Mouse (Mus musculus): ENCODE results near the gene Slc6a13.
A peak's percentile ranks its signal among the peaks of the same experiment; 100 is the strongest.

Gene Slc6a13

GRCm38 (mm10) chr6:121326486-121327069 is 26.6 kb downstream of the Slc6a13 start:
- DNase-seq (ENCODE audit: low read depth) = peak; percentile 84

DNA sequence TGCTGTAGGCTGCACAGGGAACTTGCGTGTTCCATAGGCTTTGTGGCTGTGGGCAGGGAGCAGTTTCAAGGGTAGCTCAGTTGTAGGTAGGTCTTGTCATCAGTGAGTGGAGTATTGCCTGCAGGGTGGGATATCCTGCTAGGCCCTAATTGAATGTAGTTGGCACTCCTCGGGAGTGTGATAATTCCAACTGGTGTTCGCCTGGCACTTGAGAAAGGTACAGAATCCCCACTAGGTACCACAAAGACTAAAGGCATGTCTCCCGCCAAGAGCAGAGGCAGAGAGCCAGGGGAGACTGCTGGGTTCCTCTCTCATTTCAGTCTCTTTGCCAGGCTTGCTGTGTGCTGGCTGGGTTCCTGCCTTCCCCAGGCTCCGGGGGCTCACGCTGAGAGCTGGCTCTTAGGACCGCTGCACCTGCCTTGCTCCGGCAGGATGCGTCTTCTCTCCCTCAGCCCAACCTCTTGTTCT is 28.4 kb downstream of the Slc6a13 start:
- no peak for DNase-seq (ENCODE audit: low read depth)

DNA sequence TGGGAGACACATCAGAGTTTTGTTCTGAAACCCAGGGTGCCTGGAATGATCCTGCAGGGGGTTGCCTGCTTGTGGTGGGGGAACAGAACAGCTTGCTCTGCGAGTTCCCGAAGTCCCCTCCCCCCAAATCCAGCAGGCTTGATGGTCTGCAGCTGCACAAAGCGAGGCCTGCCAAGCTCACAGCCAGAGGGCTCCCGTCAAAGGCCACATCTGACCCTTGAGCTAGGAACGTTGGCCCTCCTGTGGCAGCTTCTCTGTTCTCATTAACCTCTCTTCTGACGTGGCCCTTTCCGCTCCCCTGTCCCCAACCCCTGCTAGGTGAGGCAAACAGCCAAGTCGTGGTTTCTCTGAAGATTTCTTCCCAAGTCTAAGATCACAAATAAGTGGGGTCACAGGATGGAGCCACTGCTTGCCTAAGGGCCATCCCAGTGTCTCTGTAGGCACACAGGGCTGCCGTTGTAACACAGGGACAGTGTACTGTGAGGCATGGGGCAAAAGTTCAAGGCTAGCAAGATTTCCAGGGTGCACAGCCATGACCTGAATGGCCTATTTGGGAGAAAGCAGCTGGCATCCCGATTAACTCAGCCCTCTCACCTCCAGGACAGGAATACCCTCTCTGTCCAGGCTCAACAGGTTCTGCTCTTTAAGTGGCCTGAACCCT is 30.0 kb downstream of the Slc6a13 start:
- no peak for DNase-seq (ENCODE audit: low read depth)

GRCm38 (mm10) chr6:121335841-121336240 is 35.8 kb downstream of the Slc6a13 start:
- no peak for DNase-seq (ENCODE audit: low read depth)

DNA sequence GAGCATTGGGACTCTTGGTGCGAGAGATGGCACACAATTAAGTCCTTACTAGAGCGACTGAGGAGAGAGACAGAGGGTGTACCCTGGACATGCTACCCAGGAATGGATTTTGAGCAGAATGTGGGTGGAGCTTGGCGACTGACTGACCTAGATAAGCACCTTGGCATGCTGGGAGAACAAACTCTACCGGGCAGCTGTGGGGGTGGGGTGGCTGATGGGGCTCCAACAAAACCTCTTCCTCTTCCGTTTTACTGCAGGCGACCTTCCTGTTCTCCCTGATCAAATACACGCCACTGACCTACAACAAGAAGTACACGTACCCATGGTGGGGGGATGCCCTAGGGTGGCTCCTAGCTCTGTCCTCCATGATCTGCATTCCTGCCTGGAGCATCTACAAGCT is 36.5 kb downstream of the Slc6a13 start:
- peak; percentile 90 for DNase-seq (ENCODE audit: low read depth)

DNA sequence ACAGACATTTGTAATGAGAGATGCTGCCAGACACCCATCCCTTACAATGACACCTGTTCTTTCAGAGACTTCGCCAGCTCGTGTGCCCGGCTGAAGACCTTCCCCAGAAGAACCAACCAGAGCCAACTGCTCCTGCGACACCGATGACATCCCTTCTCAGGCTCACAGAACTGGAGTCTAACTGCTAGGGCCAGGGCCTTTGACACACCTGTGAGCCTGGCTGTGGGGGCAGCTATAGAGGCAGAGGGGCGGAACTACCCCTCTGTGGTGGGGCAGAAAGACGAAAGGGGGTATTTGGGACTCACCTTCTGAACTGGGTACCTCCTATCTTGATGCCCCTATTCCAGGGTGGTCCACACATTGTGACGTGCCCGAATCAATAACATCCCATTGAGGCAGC is 37.2 kb downstream of the Slc6a13 start:
- no peak for DNase-seq (ENCODE audit: low read depth)

GRCm38 (mm10) chr6:121337770-121338518 is 37.9 kb downstream of the Slc6a13 start:
- DNase-seq (ENCODE audit: low read depth) = peak; percentile 95

DNA sequence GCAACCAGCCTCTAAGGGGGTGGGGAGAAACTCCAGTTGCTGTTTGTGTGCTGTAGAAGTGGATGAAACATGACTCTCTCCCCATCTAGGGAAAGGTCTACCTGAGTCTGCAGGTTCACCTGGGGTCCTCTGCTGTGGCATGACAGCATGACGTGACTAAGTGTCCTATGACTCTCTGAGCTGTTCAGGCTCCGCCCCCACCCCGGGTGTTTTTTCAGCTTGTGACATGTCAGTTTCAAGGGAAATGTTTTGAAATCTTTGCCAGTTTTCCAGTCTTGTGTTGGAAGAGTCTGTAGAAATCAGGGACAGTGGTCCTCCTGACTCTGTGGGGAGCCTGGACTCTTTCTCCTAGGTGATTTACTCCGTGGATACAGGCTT is 38.5 kb downstream of the Slc6a13 start:
- DNase-seq (ENCODE audit: low read depth) = no peak

DNA sequence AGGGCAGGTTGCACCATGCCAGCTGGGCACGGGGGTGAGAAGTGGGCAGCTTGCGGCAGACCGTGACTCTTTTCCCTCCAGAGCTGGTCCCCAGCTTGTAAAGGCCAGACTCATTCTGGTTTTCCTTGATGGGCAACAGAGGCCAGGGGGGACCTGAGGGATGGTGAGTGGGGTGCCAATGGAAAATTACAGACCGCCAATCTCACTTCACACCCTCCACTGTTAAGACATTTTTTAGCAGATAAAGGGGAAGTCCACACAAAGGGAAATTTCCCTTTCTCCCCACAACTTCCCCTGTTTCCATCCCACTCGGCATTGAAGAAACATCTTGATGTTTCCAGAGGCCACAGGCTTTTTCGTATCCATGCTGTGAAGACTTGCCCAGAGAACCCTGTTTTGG is 41.6 kb downstream of the Slc6a13 start:
- no peak for DNase-seq (ENCODE audit: low read depth)

- peak; percentile 24 for DNase-seq (ENCODE audit: low read depth)
Measured at GRCm38 (mm10) chr6:121343026-121343770, 43.2 kb downstream of the Slc6a13 start, which contains the start of gene Slc6a12. TSS of gene Slc6a12 (plus strand) at chr6:121343076.

- no peak for DNase-seq (ENCODE audit: low read depth)
Measured at GRCm38 (mm10) chr6:121343771-121344123, 43.7 kb downstream of the Slc6a13 start.

GRCm38 (mm10) chr6:121344329-121344728 is 44.3 kb downstream of the Slc6a13 start:
- no peak for DNase-seq (ENCODE audit: low read depth)

DNA sequence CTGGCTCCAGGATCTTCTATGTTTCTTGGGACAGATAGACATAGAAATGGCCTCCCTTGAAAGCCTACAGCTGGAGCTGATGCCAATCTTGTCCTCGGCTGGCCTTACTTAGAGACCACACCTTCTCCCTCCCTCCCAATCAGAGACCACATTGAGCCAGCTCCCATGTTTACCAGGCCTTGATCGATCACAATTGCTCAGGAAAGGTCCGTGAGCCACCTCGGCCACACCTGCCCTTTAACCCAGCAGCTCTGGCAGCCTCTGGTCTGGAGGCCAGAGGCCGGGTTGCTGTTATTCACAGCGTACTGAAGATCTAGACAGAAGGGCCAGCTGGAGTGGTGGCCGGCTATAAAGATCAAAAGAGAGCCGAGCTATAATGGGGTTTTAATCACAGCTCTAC is 46.4 kb downstream of the Slc6a13 start:
- DNase-seq (ENCODE audit: low read depth) = no peak

DNA sequence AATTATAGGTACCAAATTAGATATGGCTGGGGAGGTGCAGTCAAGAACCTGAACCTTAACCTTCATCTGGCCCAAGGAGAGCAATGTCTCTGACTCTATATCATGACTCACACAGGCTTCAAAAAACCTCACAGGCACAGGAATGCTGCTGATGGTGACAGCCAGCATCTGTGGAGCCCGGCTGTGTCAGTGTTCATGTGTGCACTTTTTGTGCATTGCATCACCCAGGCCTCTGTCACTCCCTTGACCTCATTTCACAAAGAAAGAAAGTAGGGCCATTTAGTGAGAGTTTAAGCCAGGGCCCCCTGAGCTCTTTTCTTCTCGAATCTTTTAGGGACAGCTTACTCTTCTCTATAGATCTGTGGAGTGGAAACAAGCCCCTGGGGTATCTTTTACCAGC is 52.2 kb downstream of the Slc6a13 start:
- no peak for DNase-seq (ENCODE audit: low read depth)

DNA sequence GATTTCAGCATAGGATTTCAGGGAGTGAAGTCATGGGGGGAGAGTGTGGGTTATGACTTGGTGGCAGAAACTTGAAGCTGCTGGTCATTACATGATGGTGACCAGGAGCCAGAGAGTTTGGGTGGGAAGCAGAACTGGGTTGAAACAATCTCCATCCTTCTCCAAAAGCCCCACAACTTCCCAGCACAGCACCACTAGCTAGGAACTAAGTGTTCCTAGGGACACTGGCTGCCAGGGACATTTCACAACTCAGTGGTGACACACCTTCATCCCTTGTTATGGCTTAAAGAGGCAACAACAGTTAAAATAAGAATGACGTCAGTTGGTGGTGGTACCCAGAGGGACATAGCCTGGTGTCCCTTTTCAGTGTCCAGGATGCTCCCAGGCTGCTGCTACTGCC is 56.0 kb downstream of the Slc6a13 start:
- DNase-seq (ENCODE audit: low read depth) = no peak

DNA sequence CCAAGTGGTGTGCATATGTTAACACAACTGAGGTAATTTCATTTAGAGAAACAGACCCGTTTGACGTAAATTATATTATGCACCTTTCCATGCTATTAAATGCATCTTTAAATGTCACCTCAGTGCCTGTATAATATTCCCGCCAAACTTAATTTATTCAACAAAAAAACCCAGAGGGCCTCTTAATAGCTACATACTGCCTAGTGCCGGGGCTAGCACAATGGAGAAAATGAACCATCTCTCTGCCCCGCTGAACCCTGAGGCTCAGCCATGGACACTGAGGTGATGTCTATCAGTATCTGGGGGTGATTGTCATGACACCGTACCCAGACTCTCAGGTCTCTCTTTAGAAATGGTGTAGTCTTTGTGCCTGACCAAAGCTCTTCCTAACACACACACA is 57.2 kb downstream of the Slc6a13 start:
- DNase-seq (ENCODE audit: low read depth) = no peak

DNA sequence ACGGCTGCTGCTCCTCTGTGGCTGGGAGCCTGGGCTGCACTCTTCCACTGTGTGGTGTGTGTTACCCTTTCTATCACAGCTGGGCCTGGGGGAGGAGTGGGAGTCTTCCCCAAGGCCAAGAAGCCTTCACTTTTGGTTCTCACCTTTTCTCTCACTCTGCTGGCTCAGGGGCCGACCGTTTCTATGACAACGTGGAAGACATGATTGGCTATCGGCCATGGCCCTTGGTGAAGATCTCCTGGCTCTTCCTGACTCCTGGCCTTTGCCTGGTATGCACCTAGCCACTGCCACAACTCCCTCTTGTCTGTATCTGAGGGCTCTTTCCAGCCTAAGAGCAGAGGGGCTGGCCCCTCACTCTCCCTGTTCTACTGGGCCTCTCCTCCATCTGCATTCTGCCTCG is 63.0 kb downstream of the Slc6a13 start:
- DNase-seq (ENCODE audit: low read depth) = no peak

GRCm38 (mm10) chr6:121363956-121364355 is 63.9 kb downstream of the Slc6a13 start:
- no peak for DNase-seq (ENCODE audit: low read depth)

DNA sequence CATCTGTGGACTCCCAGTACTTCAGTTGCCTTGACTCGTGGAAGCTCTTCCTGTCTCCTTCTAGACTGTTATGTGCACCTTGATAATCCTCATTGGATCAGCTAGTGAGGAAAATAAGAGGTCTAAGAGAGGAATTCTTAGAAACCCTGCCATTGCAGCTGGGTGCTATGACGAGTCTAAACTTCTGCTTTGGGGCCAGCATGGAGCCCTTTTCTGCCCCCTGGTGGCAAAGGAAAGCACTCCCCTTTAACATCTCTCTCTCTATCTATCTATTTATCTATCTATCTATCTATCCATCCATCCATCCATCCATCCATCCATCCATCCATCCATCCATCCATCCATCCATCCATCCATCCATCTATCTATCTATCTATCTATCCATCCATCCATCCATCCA is 66.5 kb downstream of the Slc6a13 start:
- DNase-seq (ENCODE audit: low read depth) = peak; percentile 65

DNA sequence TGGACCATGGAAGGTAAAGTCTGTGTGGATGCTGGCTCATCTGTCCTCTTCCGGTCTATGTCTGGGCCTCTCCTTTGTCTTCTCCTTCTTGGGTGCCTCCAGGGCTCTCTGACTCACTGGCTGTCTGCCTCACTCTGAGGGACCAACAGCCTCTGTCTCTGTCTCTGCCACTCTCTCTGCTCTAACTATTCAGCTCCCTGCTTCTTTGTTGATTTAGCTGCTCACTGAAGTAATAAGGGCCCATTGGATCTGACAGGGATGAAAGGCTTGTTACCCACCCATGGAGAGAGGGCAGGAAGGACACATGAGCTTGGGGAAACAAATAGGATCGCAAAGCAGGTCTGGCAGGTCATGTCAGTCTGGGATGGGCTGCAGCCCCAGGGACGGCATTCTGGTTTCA is 67.1 kb downstream of the Slc6a13 start:
- DNase-seq (ENCODE audit: low read depth) = no peak

DNA sequence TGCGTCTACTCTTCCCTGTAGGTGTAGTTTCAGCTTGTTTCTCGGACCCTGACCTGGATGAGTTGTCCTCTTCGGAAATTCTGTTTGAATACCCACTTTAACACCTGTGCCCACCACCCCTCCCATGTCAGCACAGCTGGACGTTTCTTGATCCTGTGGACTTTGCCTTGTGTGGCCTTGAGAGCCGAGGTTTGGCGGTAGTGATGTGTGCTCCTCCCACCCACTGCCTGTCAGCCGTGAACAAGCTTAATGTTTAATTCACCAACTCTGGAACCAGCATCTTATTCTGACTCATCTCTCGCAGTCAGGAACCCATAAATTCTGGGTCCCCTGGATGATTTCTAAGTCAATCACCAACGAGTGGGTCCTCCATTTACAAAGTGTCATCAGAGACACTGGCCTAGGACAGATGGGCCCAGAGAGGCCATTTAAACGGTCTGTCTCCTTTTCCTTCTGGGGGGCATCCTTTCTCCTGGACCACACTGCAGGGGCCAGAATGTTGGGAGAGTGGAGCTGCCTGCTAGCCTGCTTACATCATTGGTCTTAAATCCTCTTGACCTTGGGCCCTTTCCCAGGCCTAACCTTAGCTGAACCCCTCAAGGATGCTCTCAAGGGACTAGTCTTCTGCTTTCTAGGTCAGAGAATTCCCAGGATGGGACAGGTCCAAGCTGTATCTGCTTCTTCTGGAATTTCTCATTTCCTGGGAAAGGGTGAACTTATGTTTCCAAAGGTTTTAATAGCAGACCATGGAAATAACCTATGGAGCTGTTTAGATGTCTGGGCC is 71.4 kb downstream of the Slc6a13 start:
- DNase-seq (ENCODE audit: low read depth) = no peak

DNA sequence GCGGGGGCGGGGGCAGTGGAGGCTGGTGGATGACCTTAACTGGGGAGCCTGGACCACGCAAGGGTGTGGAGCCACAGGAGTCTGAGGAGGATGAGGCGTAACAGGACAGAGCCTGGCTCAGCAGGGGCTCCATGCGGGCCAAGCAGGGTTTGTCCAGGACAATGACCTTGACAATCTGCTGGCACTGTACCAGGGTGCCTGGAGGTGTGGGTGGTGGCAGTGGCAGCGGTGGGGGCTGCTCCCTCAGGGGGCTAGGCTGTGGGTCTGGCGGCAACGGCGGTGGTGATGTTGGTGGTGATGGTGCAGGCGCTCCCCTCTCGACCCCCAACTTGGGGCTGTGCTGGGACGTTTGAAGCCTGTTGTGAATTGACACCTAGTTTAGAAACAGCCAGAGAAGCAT is 76.1 kb downstream of the Slc6a13 start:
- DNase-seq (ENCODE audit: low read depth) = no peak

Data from 416B (cell line).